Mouse (Mus musculus): Measurements from ENCODE around the gene Prepl.

DNA sequence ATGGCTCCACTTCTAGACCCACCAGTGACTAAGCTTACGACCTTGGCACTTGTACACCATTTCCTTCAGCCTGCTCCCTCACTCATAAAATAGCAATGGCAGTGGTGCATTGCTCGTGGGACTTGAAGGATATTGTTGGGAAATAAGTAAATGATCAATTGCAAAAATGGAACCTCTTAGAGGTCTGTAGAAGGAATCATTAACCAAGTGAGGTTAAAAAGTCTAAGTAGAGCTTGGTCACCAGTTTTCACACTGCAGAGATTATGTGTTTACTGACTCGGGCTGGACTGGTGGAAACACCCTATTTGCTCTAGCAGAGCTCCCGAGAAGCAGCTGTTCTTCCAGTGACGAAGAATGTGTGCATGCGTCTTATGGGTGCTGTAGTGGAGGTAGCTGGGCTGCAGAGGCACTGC is 46.6 kb downstream of the Prepl start:
- TF ChIP-seq CTCF (IDR thresholded peaks at IDR 0.05; ENCODE audit: low read depth, low read length): no peak
- TF ChIP-seq POLR2A (IDR thresholded peaks at IDR 0.05; ENCODE audit: borderline replicate concordance, low read depth, low read length): no peak

Data from bone marrow macrophage, adult 2 months (primary cell).